In genomic region chr17:34032806-34033205, GRCm38 (mm10) we compare ENCODE assay signal across 8 mouse cellular contexts. TPM values are rescaled to one million over a fixed set of nuclear protein-coding genes. Genes with fewer than 3 reads are reported as not detected.
DNase-seq lines count a peak whose midpoint lies in the region; ATAC-seq lines count a peak whose summit lies in the region.

No protein-coding gene starts in this region.

- no peak for ATAC-seq in heart, embryonic 12.5 days (ENCODE audit: insufficient number of reproducible peaks, low FRiP score)
- ATAC-seq in hindbrain, embryonic 15.5 days (ENCODE audit: low FRiP score, low read depth): no peak

- intact Hi-C loops in heart, postnatal 14 days (cut with DNase I): loop anchor here (5.0 kb wide), 1 partner anchor 84 kb away; the partner anchor contains the start of gene H2-DMa

- H3K27ac ChIP-seq in heart, embryonic 12.5 days (ENCODE audit: poor library complexity, severe bottlenecking): peak overlapping the region; percentile 94; the same call in 1 of the 2 replicates
- H3K27ac ChIP-seq in hindbrain, embryonic 15.5 days (replicated peaks): peak overlapping the region; percentile 98; the same call in 1 of the 2 replicates

- no peak for DNase-seq in heart, postnatal 14 days
- DNase-seq in CD4-positive helper T cell, adult 2 months (ENCODE audit: low read depth, low spot score): peak; percentile 29
- peak; percentile 45 to 56 for DNase-seq in cerebellum, postnatal 14 days
- peak; percentile 43 for DNase-seq in lung, postnatal 10 days
- no peak for DNase-seq in retina, embryonic 14.5 days (ENCODE audit: low spot score)
- no peak for DNase-seq in adipocyte (ENCODE audit: low spot score)

- peaks cover 7% of the 10 kb centered on the region for H3K27me3 ChIP-seq in heart, embryonic 12.5 days (replicated peaks)
- 0 out of 2 replicates have a peak, but pooled peaks cover 5% of the 10 kb centered on the region for H3K27me3 ChIP-seq in hindbrain, embryonic 15.5 days

- peaks cover 46% of the 10 kb centered on the region for H3K4me1 ChIP-seq in heart, embryonic 12.5 days (replicated peaks)
- H3K4me1 ChIP-seq in hindbrain, embryonic 15.5 days (replicated peaks): peaks cover 52% of the 10 kb centered on the region

- H3K4me3 ChIP-seq in heart, embryonic 12.5 days: peak overlapping the region; percentile 92
- peak overlapping the region; percentile 64 for H3K4me3 ChIP-seq in hindbrain, embryonic 15.5 days

- H3K9ac ChIP-seq in heart, embryonic 12.5 days: peak overlapping the region; percentile 94
- H3K9ac ChIP-seq in hindbrain, embryonic 15.5 days: peak overlapping the region; percentile 94

- WGBS in heart, embryonic 12.5 days: 50% methylated on average over 9 of the region's 9 CpGs
- 70% methylated on average over 9 of the region's 9 CpGs for WGBS in hindbrain, embryonic 15.5 days

- H3K36me3 ChIP-seq in heart, embryonic 12.5 days: peaks cover 61% of the 10 kb centered on the region
- H3K36me3 ChIP-seq in hindbrain, embryonic 15.5 days: peaks cover 46% of the 10 kb centered on the region

- H3K9me3 ChIP-seq in heart, embryonic 12.5 days (replicated peaks): no peaks in the 10 kb centered on the region
- H3K9me3 ChIP-seq in hindbrain, embryonic 15.5 days: no peaks in the 10 kb centered on the region

- peak overlapping the region; percentile 92 for H3K4me2 ChIP-seq in heart, embryonic 12.5 days
- H3K4me2 ChIP-seq in hindbrain, embryonic 15.5 days: peak overlapping the region; percentile 96

RNA-seq across cellular contexts. Expression of gene Rxrb, which starts 1.2 kb away (rescaled TPM):
- polyA plus RNA-seq in heart, embryonic 12.5 days (2016; fragmentation: Nextera tagmentation; extraction: Ambion mirVana): 34.7 and 36.9 TPM in 2 replicates
- total RNA-seq in heart, postnatal 14 days (2021): 10 to 100 TPM; 41.9 to 44.7 TPM
- 57.8 and 61.1 TPM in 2 replicates for polyA plus RNA-seq in hindbrain, embryonic 15.5 days (2015; fragmentation: Nextera tagmentation; extraction: Ambion mirVana)

RNA-seq across cellular contexts. Expression of gene Slc39a7, which starts 1.3 kb away (rescaled TPM):
- 128 and 130 TPM in 2 replicates for polyA plus RNA-seq in heart, embryonic 12.5 days (2016; fragmentation: Nextera tagmentation; extraction: Ambion mirVana)
- total RNA-seq in heart, postnatal 14 days (2021): 10 to 100 TPM; 63.2 to 63.3 TPM
- 166 and 176 TPM in 2 replicates for polyA plus RNA-seq in hindbrain, embryonic 15.5 days (2015; fragmentation: Nextera tagmentation; extraction: Ambion mirVana)

RNA-seq across cellular contexts. Expression of gene H2-Ke6, which starts 4.9 kb away (rescaled TPM):
- 46.7 and 48.0 TPM in 2 replicates for polyA plus RNA-seq in heart, embryonic 12.5 days (2016; fragmentation: Nextera tagmentation; extraction: Ambion mirVana)
- 10 to 100 TPM; 80.6 to 88.2 TPM for total RNA-seq in heart, postnatal 14 days (2021)
- 64.8 and 71.9 TPM in 2 replicates for polyA plus RNA-seq in hindbrain, embryonic 15.5 days (2015; fragmentation: Nextera tagmentation; extraction: Ambion mirVana)

RNA-seq across cellular contexts. Expression of gene Col11a2, which starts 6.4 kb away (rescaled TPM):
- polyA plus RNA-seq in heart, embryonic 12.5 days (2016; fragmentation: Nextera tagmentation; extraction: Ambion mirVana): 0.48 and 0.83 TPM in 2 replicates
- total RNA-seq in heart, postnatal 14 days (2021): 1 to 10 TPM; 1.5 to 2.7 TPM
- polyA plus RNA-seq in hindbrain, embryonic 15.5 days (2015; fragmentation: Nextera tagmentation; extraction: Ambion mirVana): 4.5 and 5.4 TPM in 2 replicates

RNA-seq across cellular contexts. Expression of gene Ring1, which starts 8.3 kb away (rescaled TPM):
- 14.9 and 16.5 TPM in 2 replicates for polyA plus RNA-seq in heart, embryonic 12.5 days (2016; fragmentation: Nextera tagmentation; extraction: Ambion mirVana)
- 10 to 100 TPM; 12.2 to 14.6 TPM for total RNA-seq in heart, postnatal 14 days (2021)
- polyA plus RNA-seq in hindbrain, embryonic 15.5 days (2015; fragmentation: Nextera tagmentation; extraction: Ambion mirVana): 22.1 and 24.9 TPM in 2 replicates

Comparison
In these comparisons a context has a peak if more than half of its experiments do, and no peak if none do; other contexts are left out.
1. DNase-seq: peak in CD4-positive helper T cell, adult 2 months (single experiment), cerebellum, postnatal 14 days (2 of 2) and lung, postnatal 10 days (single experiment); none in heart, postnatal 14 days (0 of 2), retina, embryonic 14.5 days (single experiment) and adipocyte (single experiment).